Mouse (Mus musculus): ENCODE data around the gene Olfr488. TPM values are rescaled to one million over a fixed set of nuclear protein-coding genes. Genes with fewer than 3 reads are reported as not detected.
"Not testable (repeated sequence)": the region's sequence is repeated elsewhere in the genome, so short reads cannot be mapped to it uniquely, and the experiment has no call there.

The Olfr488 gene
- not detected in 2 replicates for polyA plus RNA-seq (2012; rRNA removed)

GRCm38 (mm10) chr7:108258247-108258646 lies at the start of gene Olfr488:
Gene Olfr488, minus strand, starts transcription at chr7:108258347.
- no peak for TF ChIP-seq CTCF (IDR thresholded peaks at IDR 0.05; ENCODE audit: extremely low read depth, insufficient read depth, low read length)
- TF ChIP-seq POLR2A (IDR thresholded peaks at IDR 0.05; ENCODE audit: extremely low read depth, insufficient read depth, low read length) = no peak
- Histone ChIP-seq H3K4me3 (ENCODE audit: insufficient read depth, low read length) (no peak within 1 kb of the TSS), H3K27ac (ENCODE audit: insufficient read depth, low read length) (no peak within 1 kb of the TSS), H3K4me1 (ENCODE audit: control insufficient read depth, insufficient read depth, low read length) (no peaks in the 10 kb centered on the region)

- Histone ChIP-seq H3K4me1 (ENCODE audit: control insufficient read depth, insufficient read depth, low read length) (no peaks in the 10 kb centered on the region), H3K4me3 (ENCODE audit: insufficient read depth, low read length) (no peak within 1 kb of the TSS), H3K27ac (ENCODE audit: insufficient read depth, low read length) (no peak within 1 kb of the TSS)
- no peak for TF ChIP-seq CTCF (IDR thresholded peaks at IDR 0.05; ENCODE audit: extremely low read depth, insufficient read depth, low read length)
- no peak for TF ChIP-seq POLR2A (IDR thresholded peaks at IDR 0.05; ENCODE audit: extremely low read depth, insufficient read depth, low read length)
Measured at GRCm38 (mm10) chr7:108288834-108289233, 30.7 kb upstream of the Olfr488 start, which contains the start of gene Olfr490. Gene Olfr490, minus strand, starts transcription at chr7:108288934.

- no peak for TF ChIP-seq CTCF (IDR thresholded peaks at IDR 0.05; ENCODE audit: extremely low read depth, insufficient read depth, low read length)
- TF ChIP-seq POLR2A (IDR thresholded peaks at IDR 0.05; ENCODE audit: extremely low read depth, insufficient read depth, low read length) = no peak
- H3K27ac ChIP-seq (ENCODE audit: insufficient read depth, low read length) = no peak overlapping the region
- no peaks in the 10 kb centered on the region for H3K4me1 ChIP-seq (ENCODE audit: control insufficient read depth, insufficient read depth, low read length)
- no peak overlapping the region for H3K4me3 ChIP-seq (ENCODE audit: insufficient read depth, low read length)
Measured at GRCm38 (mm10) chr7:108233551-108233950, 24.6 kb downstream of the Olfr488 start.

- H3K4me3 ChIP-seq (ENCODE audit: insufficient read depth, low read length); H3K4me1 ChIP-seq (ENCODE audit: control insufficient read depth, insufficient read depth, low read length); H3K27ac ChIP-seq (ENCODE audit: insufficient read depth, low read length): not testable (repeated sequence)
Measured at GRCm38 (mm10) chr7:108214536-108214935, 43.6 kb downstream of the Olfr488 start, which contains the start of gene Olfr487. Gene Olfr487, minus strand, starts transcription at chr7:108214636.

Other genes starting within 250 kb of the Olfr488 start
- gene Olfr478, start 224.4 kb downstream of the Olfr488 start, polyA plus RNA-seq (2012; rRNA removed) = not detected in 2 replicates
- not detected in 2 replicates for gene Olfr479, start 207.7 kb downstream of the Olfr488 start, polyA plus RNA-seq (2012; rRNA removed)
- gene Olfr480, start 191.0 kb downstream of the Olfr488 start, polyA plus RNA-seq (2012; rRNA removed) = not detected in 2 replicates
- gene Olfr481, start 178.5 kb downstream of the Olfr488 start, polyA plus RNA-seq (2012; rRNA removed) = not detected in 2 replicates
- gene Olfr482, start 160.8 kb downstream of the Olfr488 start, polyA plus RNA-seq (2012; rRNA removed) = not detected in 2 replicates
- gene Olfr483, start 157.5 kb downstream of the Olfr488 start, polyA plus RNA-seq (2012; rRNA removed) = not detected in 2 replicates
- gene Olfr484, start 130.9 kb downstream of the Olfr488 start, polyA plus RNA-seq (2012; rRNA removed) = not detected in 2 replicates
- gene Olfr485, start 98.5 kb downstream of the Olfr488 start, polyA plus RNA-seq (2012; rRNA removed) = not detected in 2 replicates
- gene Olfr486, start 85.6 kb downstream of the Olfr488 start, polyA plus RNA-seq (2012; rRNA removed) = not detected in 2 replicates
- gene Olfr487, start 43.7 kb downstream of the Olfr488 start, polyA plus RNA-seq (2012; rRNA removed) = not detected in 2 replicates
- not detected in 2 replicates for gene Olfr490, start 30.6 kb upstream of the Olfr488 start, polyA plus RNA-seq (2012; rRNA removed)
- gene Olfr491, start 55.1 kb upstream of the Olfr488 start, polyA plus RNA-seq (2012; rRNA removed) = not detected in 2 replicates
- not detected in 2 replicates for gene Olfr492, start 65.3 kb upstream of the Olfr488 start, polyA plus RNA-seq (2012; rRNA removed)
- not detected in 2 replicates for gene Olfr493, start 88.6 kb upstream of the Olfr488 start, polyA plus RNA-seq (2012; rRNA removed)
- not detected in 2 replicates for gene Olfr494, start 107.0 kb upstream of the Olfr488 start, polyA plus RNA-seq (2012; rRNA removed)
- not detected in 2 replicates for gene Olfr495, start 134.8 kb upstream of the Olfr488 start, polyA plus RNA-seq (2012; rRNA removed)
- not detected in 2 replicates for gene Olfr497, start 162.1 kb upstream of the Olfr488 start, polyA plus RNA-seq (2012; rRNA removed)
- gene Olfr498, start 207.0 kb upstream of the Olfr488 start, polyA plus RNA-seq (2012; rRNA removed) = not detected in 2 replicates